Mouse (Mus musculus) megakaryocyte, embryonic 14.5 days (primary cell): ENCODE measurements around the gene Sfrp4. TPM values are rescaled to one million over a fixed set of nuclear protein-coding genes. Genes with fewer than 3 reads are reported as not detected.
"Not testable (repeated sequence)": the region's sequence is repeated elsewhere in the genome, so short reads cannot be mapped to it uniquely, and the experiment has no call there.

ENCODE experiments used
- H3K27me3 ChIP-seq: replicated peaks from 2 replicates; pipeline ENCODE3; 2012; ENCODE audit warnings: inconsistent platforms
- H3K36me3 ChIP-seq: replicated peaks from 2 replicates; pipeline ENCODE3; 2012; ENCODE audit warnings: low read length, inconsistent platforms, mixed read lengths
- H3K4me1 ChIP-seq: 2 replicates; pipeline ENCODE4 v1.6.1; 2012; ENCODE audit warnings: inconsistent platforms
- H3K4me3 ChIP-seq: replicated peaks from 2 replicates; pipeline ENCODE3; 2012; ENCODE audit warnings: moderate library complexity, mild to moderate bottlenecking, inconsistent platforms
- H3K9me3 ChIP-seq: 2 replicates; pipeline ENCODE4 v1.6.1; 2012; ENCODE audit warnings: inconsistent platforms
- FLI1 ChIP-seq: IDR thresholded peaks from 2 replicates; pipeline ENCODE4 v1.6.1; 2012; ENCODE audit warnings: low read length, inconsistent platforms, mixed read lengths
- GATA1 ChIP-seq: IDR thresholded peaks from 3 replicates; pipeline ENCODE4 v1.6.1; 2012; ENCODE audit warnings: mixed read lengths, low read length, inconsistent platforms, borderline replicate concordance
- polyA plus RNA-seq: library from polyadenylated mRNA; stranded (reverse); fragments of >175 nt; gene quantifications from 2 replicates; pipeline ENCODE4 v1.2.3, GENCODE M21; 2012; ENCODE audit warnings: low replicate concordance; ENCODE audit not compliant: insufficient read depth

Sfrp4 gene
- polyA plus RNA-seq, result not detected in 2 replicates

DNA sequence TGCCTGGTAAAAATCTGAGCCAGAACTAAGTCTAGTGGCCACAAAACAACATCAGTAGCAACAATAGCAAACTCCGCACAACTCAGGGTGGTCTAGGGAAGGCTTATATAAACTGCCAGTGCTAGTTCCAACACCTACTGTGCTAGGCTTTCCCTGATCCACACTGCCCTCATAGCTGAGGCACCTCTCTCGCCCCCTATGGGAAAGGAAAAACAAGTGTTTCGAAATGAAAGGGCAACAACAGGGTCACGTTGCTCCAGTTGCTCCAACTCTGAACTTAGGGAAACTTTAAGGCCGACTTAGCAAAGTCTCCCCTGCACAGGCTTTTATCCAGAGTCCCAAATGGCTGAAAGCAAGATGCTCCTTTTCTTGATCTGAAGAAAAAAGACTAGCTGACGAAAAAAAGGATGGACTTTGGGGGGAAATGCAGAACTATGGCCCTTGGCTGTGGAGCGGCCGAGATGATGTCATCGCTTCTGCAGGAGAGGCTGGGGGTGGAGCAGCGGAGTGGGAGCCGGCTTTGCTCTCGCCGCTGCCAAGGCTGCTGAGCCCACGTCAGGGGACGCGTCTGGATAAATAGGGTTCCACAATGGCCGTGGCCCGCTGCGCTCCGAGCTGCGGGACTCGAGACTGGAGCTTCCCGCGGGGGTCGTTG is at the start of gene Sfrp4:
Sfrp4 (plus strand) TSS at position 532 of the 655 bp plus-strand sequence.
- no peak for TF ChIP-seq FLI1
- TF ChIP-seq GATA1, result no peak
- Histone ChIP-seq H3K4me1 (peaks cover 25% of the 10 kb centered on the region), H3K36me3 (no peaks in the 10 kb centered on the region), H3K4me3 (peak within 1 kb of the TSS; percentile 90), H3K9me3 (no peaks in the 10 kb centered on the region), H3K27me3 (peaks cover 53% of the 10 kb centered on the region)

GRCm38 (mm10) chr13:19574723-19575122 is 48.2 kb upstream of the Sfrp4 start:
- not testable (repeated sequence) for H3K27me3 ChIP-seq, H3K4me3 ChIP-seq, H3K36me3 ChIP-seq, H3K4me1 ChIP-seq, H3K9me3 ChIP-seq

DNA sequence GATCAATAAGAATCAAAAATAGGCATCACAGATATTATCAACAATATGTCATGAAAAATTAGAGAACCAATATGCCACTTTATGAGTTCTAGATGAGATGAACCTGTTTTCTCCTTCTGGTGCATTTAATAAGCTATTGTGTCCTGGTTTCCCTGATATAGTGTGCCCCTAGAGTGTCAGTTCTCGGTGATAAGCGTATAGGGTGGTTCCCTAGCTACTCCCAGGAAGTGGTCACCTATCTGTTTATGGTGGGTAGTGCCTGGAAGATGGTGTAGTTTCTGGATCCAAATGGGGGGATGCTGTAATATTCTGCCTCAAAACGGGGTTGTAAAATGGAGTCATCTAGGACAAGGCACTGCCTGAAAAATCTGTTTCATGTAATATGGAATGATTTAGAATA is 47.0 kb upstream of the Sfrp4 start:
- Histone ChIP-seq H3K27me3 (no peaks in the 10 kb centered on the region), H3K4me1 (no peaks in the 10 kb centered on the region; the same call in 1 of the 2 replicates), H3K36me3 (no peaks in the 10 kb centered on the region), H3K4me3 (no peak overlapping the region), H3K9me3 (no peaks in the 10 kb centered on the region)
- TF ChIP-seq FLI1, result no peak
- no peak for TF ChIP-seq GATA1

GRCm38 (mm10) chr13:19590996-19591759 is 31.7 kb upstream of the Sfrp4 start:
- Histone ChIP-seq H3K36me3 (no peaks in the 10 kb centered on the region), H3K4me1 (no peaks in the 10 kb centered on the region), H3K9me3 (no peaks in the 10 kb centered on the region), H3K27me3 (no peaks in the 10 kb centered on the region), H3K4me3 (no peak overlapping the region)
- TF ChIP-seq GATA1, result no peak
- TF ChIP-seq FLI1, result no peak

DNA sequence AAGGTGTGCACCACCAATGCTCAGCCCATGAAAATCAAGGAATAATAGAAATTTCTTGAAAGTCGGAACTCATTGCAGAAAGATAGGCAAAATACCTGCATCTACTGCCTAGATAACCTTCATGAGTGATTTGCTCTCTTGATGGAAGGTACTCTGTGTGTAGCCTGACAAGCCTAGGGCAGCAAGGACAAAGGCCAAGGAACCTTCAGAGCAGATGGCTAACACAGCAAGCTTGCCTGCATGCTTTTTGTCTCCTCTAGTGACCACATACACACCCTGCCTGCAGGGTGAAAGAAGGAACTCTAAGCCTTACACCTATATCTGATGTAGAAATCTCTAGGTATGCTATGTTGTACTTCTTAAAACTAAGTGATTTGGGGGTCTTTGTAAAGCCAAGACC is 27.8 kb upstream of the Sfrp4 start:
- H3K9me3 ChIP-seq, result no peaks in the 10 kb centered on the region
- TF ChIP-seq GATA1 (no peak), FLI1 (no peak)
- H3K36me3 ChIP-seq, result no peaks in the 10 kb centered on the region
- H3K4me3 ChIP-seq, result no peak overlapping the region
- no peaks in the 10 kb centered on the region for H3K27me3 ChIP-seq
- no peaks in the 10 kb centered on the region for H3K4me1 ChIP-seq

DNA sequence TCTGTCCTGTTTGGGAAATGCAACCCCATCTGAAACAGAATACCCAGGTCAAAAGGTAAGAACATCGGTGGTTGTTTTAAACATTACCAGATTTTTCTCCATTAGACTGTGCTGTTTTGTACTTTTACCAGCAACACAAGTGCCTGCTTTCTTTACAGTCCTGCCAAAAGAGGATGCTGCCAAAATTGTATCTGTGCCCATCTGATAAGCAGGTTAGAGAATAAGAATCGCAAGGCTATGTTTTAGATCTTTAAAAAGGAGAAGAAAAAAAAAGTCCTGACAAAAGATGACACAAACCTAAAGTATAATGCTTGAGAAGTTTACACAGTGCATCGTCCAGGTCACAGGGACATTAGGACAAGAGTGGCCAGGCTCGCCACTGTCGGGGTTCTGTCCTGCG is 23.7 kb upstream of the Sfrp4 start:
- Histone ChIP-seq H3K9me3 (no peaks in the 10 kb centered on the region), H3K36me3 (no peaks in the 10 kb centered on the region), H3K27me3 (no peaks in the 10 kb centered on the region), H3K4me3 (no peak overlapping the region), H3K4me1 (no peaks in the 10 kb centered on the region)
- TF ChIP-seq GATA1 (no peak), FLI1 (no peak)

DNA sequence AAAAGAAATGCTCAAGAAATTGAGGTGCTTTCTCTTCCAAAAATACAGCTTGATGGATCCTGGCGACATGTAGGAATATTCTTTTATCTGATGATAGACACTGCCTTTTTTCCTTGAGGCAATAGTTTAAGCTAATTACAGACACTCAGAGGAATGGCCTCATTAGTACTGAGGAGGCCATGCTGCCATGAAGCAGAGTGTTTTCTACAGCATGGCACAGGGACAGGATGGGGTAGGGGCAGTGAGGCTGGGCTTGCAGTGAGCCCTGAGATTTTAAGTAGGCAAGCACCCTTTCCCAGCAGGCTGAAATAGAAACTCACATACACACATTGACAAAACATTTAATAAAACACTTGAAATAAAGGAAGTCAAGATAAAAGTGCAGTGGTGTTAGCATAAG is 20.4 kb upstream of the Sfrp4 start:
- no peak overlapping the region for H3K4me3 ChIP-seq
- H3K4me1 ChIP-seq, result no peaks in the 10 kb centered on the region
- H3K9me3 ChIP-seq, result no peaks in the 10 kb centered on the region
- TF ChIP-seq GATA1 (no peak), FLI1 (no peak)
- H3K27me3 ChIP-seq, result no peaks in the 10 kb centered on the region
- no peaks in the 10 kb centered on the region for H3K36me3 ChIP-seq

- no peaks in the 10 kb centered on the region for H3K9me3 ChIP-seq
Measured at GRCm38 (mm10) chr13:19603719-19604118, 19.2 kb upstream of the Sfrp4 start.

GRCm38 (mm10) chr13:19604916-19605315 is 18.0 kb upstream of the Sfrp4 start:
- Histone ChIP-seq H3K36me3 (no peaks in the 10 kb centered on the region), H3K9me3 (no peaks in the 10 kb centered on the region), H3K4me3 (no peak overlapping the region), H3K4me1 (no peaks in the 10 kb centered on the region), H3K27me3 (no peaks in the 10 kb centered on the region)
- TF ChIP-seq GATA1, result no peak
- TF ChIP-seq FLI1, result no peak

More at GRCm38 (mm10) chr13:19603719-19604118, 19.2 kb upstream of the Sfrp4 start:
- Histone ChIP-seq H3K4me3 (no peak overlapping the region), H3K27me3 (no peaks in the 10 kb centered on the region), H3K4me1 (no peaks in the 10 kb centered on the region), H3K36me3 (no peaks in the 10 kb centered on the region)
- no peak for TF ChIP-seq GATA1
- TF ChIP-seq FLI1, result no peak

DNA sequence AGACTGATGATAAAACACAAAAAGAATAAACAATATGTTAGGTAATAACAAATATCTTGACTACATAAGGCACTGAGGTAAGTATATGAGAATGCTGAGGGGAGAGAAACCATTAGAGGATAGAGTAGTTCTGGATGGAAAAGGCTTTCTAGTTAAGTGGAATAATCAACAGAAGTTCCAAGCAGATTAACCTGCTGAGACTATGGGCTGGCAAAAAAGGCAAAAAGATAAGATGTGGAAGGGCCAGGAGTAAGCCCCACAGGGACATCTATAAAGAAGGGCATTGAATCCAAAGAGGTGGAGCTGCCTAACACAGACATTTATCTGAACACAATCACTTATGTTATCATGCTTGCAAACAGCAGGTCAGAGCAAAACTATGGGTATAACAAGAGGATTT is 14.8 kb upstream of the Sfrp4 start:
- Histone ChIP-seq H3K4me3 (no peak overlapping the region), H3K27me3 (no peaks in the 10 kb centered on the region), H3K36me3 (no peaks in the 10 kb centered on the region), H3K9me3 (no peaks in the 10 kb centered on the region), H3K4me1 (no peaks in the 10 kb centered on the region)
- TF ChIP-seq GATA1 (no peak), FLI1 (no peak)
